Mouse (Mus musculus) retina, adult 2 months (tissue): ENCODE measurements around the gene Lhx2.

ENCODE experiments used
- DNase-seq: peaks from one replicate; pipeline ENCODE4 v3.0.0-alpha.2; 2012; ENCODE audit warnings: low read depth, low spot score

The Lhx2 gene

DNA sequence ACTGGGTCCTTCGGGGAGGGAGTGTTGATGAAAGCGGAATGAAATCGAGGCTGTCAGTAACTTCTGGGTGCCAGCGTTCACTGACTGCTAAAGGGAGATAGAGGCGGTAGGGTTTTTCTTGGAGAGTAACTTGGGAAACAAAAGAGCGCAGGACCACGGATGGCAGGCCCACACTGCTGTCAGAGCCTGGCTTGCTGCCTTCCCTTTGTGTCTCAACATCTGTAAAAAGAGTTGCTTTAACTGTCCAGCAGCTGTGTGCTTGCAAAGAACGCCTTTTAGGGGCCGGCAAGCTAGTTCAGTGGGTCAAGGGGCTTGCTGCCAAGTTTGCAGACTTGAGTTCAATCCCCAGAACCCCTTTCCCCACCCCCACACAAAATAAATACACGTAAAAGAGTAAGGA, 20.1 kb downstream of the Lhx2 start:
- DNase-seq, result no peak

DNA sequence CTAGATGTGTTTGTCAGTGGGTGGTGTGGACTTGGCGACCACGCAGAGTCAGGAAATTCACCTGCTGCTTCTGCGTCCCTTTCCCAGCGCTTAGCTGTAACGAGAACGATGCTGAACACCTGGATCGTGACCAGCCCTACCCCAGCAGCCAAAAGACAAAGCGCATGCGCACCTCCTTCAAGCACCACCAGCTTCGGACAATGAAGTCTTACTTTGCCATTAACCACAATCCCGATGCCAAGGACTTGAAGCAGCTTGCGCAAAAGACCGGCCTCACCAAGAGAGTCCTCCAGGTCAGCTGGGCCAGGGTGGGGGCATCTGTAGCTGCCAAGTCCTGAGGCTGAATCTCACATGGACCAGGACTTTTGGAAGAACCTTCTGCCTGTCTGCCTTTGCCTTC, 20.7 kb downstream of the Lhx2 start:
- no peak for DNase-seq

DNA sequence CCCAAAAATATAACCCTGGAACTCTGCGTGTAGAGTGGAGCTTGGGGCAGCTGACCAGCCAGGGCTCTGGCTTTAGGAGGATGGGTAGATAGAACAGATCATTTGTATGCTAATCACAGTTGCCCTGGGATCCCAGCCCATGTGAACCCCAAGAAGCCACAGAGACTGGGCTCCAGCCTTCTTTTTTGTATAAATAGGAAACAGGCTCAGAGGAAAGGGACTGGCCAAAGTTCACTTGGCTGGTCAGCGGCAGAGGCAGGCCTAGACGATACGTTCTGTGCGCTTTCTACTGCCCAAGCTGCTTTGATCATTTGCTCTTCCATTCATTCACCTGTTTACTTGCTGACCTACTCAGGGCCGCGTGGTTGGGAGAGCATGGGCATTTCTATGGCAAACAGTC, 27.1 kb downstream of the Lhx2 start:
- no peak for DNase-seq

DNA sequence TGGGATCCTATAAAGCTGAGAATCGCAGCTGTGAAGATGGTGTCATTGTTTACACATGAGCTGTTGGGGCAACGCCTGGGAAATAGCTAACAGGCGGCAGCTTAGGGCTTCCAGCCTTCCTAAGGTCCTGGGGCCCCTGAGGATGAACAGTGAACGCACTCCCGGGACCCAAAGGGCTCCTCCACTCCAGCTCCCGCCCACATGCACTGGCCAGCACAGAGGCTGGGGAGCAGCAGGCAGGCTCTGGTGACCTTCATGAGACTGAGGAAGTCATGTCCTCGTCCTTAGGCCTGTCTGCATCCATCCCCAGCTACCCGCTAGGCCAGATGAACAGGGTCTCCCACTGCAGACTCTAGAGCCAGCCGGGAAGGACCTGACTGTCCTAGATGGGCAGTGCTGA, 27.9 kb downstream of the Lhx2 start:
- no peak for DNase-seq

GRCm38 (mm10) chr2:38367852-38368251, 28.8 kb downstream of the Lhx2 start:
- no peak for DNase-seq

DNA sequence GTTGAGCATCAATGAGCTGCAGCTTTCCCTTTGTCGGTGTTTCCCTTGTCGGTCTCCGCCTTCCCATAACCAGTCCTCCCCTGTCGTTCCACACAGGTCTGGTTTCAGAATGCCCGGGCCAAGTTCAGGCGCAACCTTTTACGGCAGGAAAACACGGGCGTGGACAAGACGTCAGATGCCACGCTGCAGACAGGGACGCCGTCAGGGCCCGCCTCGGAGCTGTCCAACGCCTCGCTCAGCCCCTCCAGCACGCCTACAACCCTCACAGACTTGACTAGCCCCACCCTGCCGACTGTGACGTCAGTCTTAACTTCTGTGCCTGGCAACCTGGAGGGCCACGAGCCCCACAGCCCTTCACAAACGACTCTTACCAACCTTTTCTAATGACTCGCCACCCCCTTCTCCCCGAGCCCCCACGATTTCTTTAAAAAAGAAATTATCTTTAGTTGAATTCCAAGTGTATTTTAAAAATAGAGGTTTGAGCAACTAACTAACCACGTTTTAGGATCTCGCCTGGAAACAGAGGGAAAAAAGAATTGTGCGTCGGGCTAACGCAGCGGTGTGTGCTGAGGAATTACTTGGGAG, 29.8 kb downstream of the Lhx2 start:
- no peak for DNase-seq

GRCm38 (mm10) chr2:38375606-38376304, 36.7 kb downstream of the Lhx2 start:
- DNase-seq, result no peak

DNA sequence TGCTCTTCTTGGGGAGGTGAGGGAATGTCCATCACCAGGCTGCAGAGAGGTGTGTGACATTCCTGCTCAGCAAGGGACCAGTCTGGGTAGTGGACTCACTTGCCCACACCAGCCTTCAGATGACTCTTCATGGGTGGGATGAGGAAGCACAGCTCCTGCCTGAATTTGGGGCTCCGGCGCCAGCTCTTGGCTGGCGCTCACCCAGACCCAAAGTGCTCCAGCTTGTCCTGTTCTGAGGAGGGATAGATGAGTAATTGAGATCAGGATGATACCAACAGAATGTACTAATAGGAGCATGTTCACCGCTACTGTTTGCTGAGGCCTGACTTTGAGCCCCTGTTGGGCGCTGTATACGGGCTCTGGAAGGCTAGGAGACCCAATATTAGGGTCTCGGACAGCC, 38.2 kb downstream of the Lhx2 start:
- DNase-seq, result no peak

GRCm38 (mm10) chr2:38378346-38378745, 39.3 kb downstream of the Lhx2 start:
- no peak for DNase-seq

DNA sequence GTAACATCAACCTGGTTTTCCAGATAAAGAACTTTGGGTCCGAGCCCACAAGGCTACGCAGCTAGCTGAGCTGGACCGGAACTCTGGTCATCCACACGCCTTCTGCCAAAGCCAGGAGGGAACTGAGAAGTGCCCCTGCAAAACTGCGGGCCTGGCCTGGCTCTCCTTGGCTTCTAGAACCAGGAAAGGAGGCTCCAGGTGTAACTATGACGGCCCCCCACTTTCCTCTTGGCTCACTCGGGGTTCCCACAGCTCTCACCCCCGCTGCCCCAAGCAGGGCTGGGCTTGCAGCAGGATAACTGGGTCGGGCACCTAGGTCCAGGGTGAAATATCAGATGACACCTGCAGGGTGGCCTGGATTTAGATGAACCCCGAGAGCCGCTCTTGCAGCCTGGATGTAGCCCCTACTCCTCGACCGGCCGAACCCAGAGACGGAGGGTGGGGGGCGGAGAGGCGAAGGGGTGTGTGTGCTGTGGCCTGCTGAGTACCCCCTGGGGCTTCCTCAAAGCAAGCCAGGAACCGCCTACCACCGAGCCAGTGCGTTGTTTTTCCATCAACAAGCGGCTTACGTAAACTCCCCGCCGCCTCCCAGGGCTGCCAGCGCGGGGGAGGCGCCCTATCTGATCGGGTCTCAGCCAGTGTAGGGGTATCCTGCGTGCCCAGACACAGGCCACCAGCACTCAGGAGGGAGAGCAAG, 39.9 kb downstream of the Lhx2 start:
- DNase-seq, result no peak

GRCm38 (mm10) chr2:38379546-38379870, 40.4 kb downstream of the Lhx2 start:
- no peak for DNase-seq

GRCm38 (mm10) chr2:38380136-38381083, 41.3 kb downstream of the Lhx2 start:
- DNase-seq, result no peak

GRCm38 (mm10) chr2:38387568-38388262, 48.6 kb downstream of the Lhx2 start:
- no peak for DNase-seq

GRCm38 (mm10) chr2:38394977-38395868, 56.1 kb downstream of the Lhx2 start:
- no peak for DNase-seq

- no peak for DNase-seq
These were observed 56.8 kb downstream of the Lhx2 start for GRCm38 (mm10) chr2:38395869-38396236.

DNA sequence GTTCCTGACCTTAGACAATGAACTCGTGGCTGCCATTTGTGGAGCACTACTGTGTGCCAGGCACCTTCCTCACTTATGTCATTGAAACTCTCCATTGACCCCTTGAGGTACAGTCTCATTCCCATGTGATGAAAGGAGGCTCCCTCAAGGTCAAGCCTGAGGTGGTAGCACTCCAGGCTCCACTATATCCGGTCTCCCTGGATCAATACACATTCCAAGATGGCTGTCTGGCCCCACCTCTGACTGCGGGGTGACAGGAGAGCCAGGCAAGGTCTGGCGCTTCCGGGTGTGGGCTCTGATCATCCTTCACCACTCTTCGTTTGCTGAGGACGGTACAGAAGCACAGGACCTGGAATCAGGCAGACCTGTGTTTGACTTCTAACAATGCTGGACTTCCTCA, 58.2 kb downstream of the Lhx2 start:
- DNase-seq, result no peak

DNA sequence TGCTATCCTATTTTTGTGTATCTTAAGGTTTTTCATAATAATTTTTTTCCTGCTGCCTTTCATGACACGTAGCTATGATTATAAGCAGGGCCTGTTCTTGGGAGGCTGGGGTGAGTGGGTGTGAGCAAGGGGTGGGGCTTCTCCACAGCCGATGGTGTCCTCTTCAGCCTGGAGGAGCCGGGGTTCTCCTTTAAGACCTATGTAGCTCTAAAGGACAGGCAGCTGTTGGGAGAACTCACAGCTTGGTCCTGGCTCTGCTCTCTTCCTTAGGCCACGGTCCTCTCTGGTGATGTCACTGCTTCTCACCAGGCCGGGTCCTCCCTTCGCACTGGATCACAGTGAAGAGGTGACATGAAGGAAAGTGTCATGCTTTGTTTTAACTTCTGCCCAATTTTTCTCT, 58.8 kb downstream of the Lhx2 start:
- no peak for DNase-seq

- DNase-seq, result no peak
These were observed 63.5 kb downstream of the Lhx2 start for GRCm38 (mm10) chr2:38402611-38403010.

DNA sequence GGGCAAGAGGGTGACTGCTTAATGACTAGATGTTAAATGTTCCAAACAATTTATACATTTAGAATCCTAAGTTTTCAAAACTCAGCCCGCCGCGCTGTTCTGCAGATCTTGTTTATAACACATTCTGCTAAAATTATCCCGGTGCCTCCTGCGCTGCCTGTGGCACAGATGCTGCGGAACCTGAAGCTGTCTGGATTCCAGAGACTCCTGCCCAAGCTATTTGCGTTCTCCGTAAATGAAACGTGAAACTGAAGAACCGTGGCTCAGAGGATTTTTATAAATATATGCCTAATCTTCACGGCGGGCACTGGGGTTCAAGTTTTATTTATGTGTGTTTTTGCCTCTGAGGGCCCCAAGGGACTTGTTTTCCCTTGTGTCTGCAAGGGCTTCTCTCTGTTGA, 64.2 kb downstream of the Lhx2 start:
- no peak for DNase-seq

- no peak for DNase-seq
These were observed 65.0 kb downstream of the Lhx2 start for GRCm38 (mm10) chr2:38404007-38404596.
